8 mouse cellular contexts compared by ENCODE assay signal in genomic region chr16:87501304-87502078, GRCm38 (mm10). TPM values are rescaled to one million over a fixed set of nuclear protein-coding genes. Genes with fewer than 3 reads are reported as not detected.
A peak's percentile ranks its signal among the peaks of the same experiment; 100 is the strongest.
DNase-seq lines count a peak whose midpoint lies in the region; ATAC-seq lines count a peak whose summit lies in the region.
"Had no signal": no experiment of that assay in that cellular context is flagged by ENCODE, and none has a peak within 500 bp of the region (broad histone marks: within the 10 kb centered on the region; RNA-seq: fewer than 3 reads in every experiment).

No protein-coding gene starts in this region.

- intact Hi-C loops in gastrocnemius, postnatal 14 days (cut with DNase I; ENCODE audit: low total_unique reads) = no loop called here
- intact Hi-C loops in gastrocnemius, postnatal 36 days (cut with DNase I) = loop anchor here (5.0 kb wide), 1 partner anchor 91 kb away; no protein-coding TSS in a partner anchor

- peak; percentile 49 for DNase-seq in testis, postnatal 10 days (ENCODE audit: low spot score)
- DNase-seq in testis, postnatal 14 days (ENCODE audit: low spot score) = no peak
- DNase-seq in kidney, postnatal 4 days = peak; percentile 46 to 62
- no peak for DNase-seq in gastrocnemius, postnatal 14 days
- DNase-seq in gastrocnemius, postnatal 36 days = no peak
- DNase-seq in spleen, postnatal 14 days (ENCODE audit: low spot score in 2 of 2) = no peak
- DNase-seq: cerebellum, adult 11-12 months had no signal

- peak; percentile 76 for ATAC-seq in granulocyte monocyte progenitor cell, adult 5-6 weeks (replicated peaks; ENCODE audit: poor library complexity, severe bottlenecking)

RNA-seq across cellular contexts. Expression of gene Cct8, which starts 5.8 kb away (rescaled TPM):
- total RNA-seq in granulocyte monocyte progenitor cell, adult 5-6 weeks (2014; fragmentation: Nextera tagmentation) = 288 and 293 TPM in 2 replicates
- total RNA-seq in granulocyte monocyte progenitor cell, adult 5-6 weeks (2017) = 889 and 1,095 TPM in 2 replicates
- 100 to 1,000 TPM; 125 to 140 TPM for total RNA-seq in gastrocnemius, postnatal 14 days (2021)
- 100 to 1,000 TPM; 102 to 106 TPM for total RNA-seq in gastrocnemius, postnatal 36 days (2021)

RNA-seq across cellular contexts. Expression of gene Usp16, which starts 47.0 kb away (rescaled TPM):
- total RNA-seq in granulocyte monocyte progenitor cell, adult 5-6 weeks (2014; fragmentation: Nextera tagmentation) = 72.4 and 73.8 TPM in 2 replicates
- 120 and 133 TPM in 2 replicates for total RNA-seq in granulocyte monocyte progenitor cell, adult 5-6 weeks (2017)
- total RNA-seq in gastrocnemius, postnatal 14 days (2021) = 10 to 100 TPM; 23.4 to 32.3 TPM
- total RNA-seq in gastrocnemius, postnatal 36 days (2021) = 10 to 100 TPM; 45.9 to 46.6 TPM

RNA-seq across cellular contexts. Expression of gene Map3k7cl, which starts 51.6 kb away (rescaled TPM):
- total RNA-seq in granulocyte monocyte progenitor cell, adult 5-6 weeks (2014; fragmentation: Nextera tagmentation) = not detected in 2 replicates
- not detected in 2 replicates for total RNA-seq in granulocyte monocyte progenitor cell, adult 5-6 weeks (2017)
- total RNA-seq in gastrocnemius, postnatal 14 days (2021) = 10 to 100 TPM; 26.9 to 27.6 TPM
- 10 to 100 TPM in 1 of 2 experiments, 1 to 10 TPM in 1; 7.7 to 13.4 TPM for total RNA-seq in gastrocnemius, postnatal 36 days (2021)

Comparison
In these comparisons a context has a peak if more than half of its experiments do, and no peak if none do; other contexts are left out.
1. DNase-seq: peak in testis, postnatal 10 days (single experiment) and kidney, postnatal 4 days (2 of 2); none in testis, postnatal 14 days (single experiment), gastrocnemius, postnatal 14 days (single experiment), gastrocnemius, postnatal 36 days (0 of 2) and spleen, postnatal 14 days (0 of 2).
2. RNA of gene Map3k7cl, which starts 51.6 kb away (total RNA-seq): 26.9 to 27.6 TPM in gastrocnemius, postnatal 14 days and 7.7 to 13.4 TPM in gastrocnemius, postnatal 36 days; not detected in granulocyte monocyte progenitor cell, adult 5-6 weeks; every median in the first group is over 4 times any median in the second.